Mouse (Mus musculus) adrenal gland, postnatal 4 days (tissue): ENCODE results near the gene Myrip. TPM values are rescaled to one million over a fixed set of nuclear protein-coding genes. Genes with fewer than 3 reads are reported as not detected.
"Not testable (repeated sequence)": the region's sequence is repeated elsewhere in the genome, so short reads cannot be mapped to it uniquely, and the experiment has no call there.

Source experiments
- DNase-seq, 2 experiments: peaks; one replicate each; pipeline ENCODE4 v3.0.0; 2021 to 2022; ENCODE audit warnings: low spot score in 2 of 2, mixed read lengths in 2 of 2
- total RNA-seq, 2 experiments: library from RNA; stranded (reverse); gene quantifications; 2 replicates each; pipeline ENCODE4 v1.2.3; 2021

The Myrip gene
- total RNA-seq, 2 experiments from 2014 or later, result 16.8 to 17.3 TPM

DNA sequence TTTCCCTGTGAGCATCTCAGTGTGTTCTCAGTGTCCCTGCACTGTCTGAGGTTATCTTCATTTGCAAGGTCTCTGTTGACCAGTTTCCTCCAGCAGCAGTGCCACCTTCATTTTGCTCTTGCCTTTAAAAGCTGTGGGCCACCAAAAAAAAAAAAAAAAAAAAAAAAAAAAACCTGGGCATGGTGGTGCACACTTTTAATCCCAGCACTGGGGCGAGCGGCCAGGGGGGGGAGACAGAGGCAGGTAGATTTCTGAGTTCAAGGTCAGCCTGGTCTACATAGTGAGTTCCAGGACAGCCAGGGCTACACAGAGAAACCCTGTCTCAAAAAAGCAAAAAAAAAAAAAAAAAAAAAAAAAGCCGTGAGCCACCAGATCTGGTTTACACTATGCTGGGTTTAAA lies 29.7 kb downstream of the Myrip start:
- not testable (repeated sequence) for DNase-seq

DNA sequence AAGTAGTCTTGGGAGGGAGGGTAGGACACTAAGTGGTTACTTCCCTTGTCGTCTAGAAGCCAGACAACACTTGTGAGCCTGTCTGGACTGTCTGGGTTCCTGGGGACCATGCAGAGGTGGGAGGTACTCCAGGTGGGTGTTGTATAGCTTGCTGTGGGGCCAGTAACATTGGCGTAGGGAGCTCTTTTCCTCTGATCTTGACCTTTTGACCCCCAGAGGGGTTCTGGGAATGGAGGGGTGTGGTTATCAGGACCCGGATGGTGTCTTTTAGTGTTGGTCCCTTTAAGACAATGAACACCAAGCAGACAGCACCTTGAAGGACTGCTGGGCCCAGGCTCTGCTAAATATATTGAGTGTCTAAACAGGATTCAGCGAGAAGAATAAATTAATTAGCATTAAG lies 36.9 kb downstream of the Myrip start:
- no peak for DNase-seq

DNA sequence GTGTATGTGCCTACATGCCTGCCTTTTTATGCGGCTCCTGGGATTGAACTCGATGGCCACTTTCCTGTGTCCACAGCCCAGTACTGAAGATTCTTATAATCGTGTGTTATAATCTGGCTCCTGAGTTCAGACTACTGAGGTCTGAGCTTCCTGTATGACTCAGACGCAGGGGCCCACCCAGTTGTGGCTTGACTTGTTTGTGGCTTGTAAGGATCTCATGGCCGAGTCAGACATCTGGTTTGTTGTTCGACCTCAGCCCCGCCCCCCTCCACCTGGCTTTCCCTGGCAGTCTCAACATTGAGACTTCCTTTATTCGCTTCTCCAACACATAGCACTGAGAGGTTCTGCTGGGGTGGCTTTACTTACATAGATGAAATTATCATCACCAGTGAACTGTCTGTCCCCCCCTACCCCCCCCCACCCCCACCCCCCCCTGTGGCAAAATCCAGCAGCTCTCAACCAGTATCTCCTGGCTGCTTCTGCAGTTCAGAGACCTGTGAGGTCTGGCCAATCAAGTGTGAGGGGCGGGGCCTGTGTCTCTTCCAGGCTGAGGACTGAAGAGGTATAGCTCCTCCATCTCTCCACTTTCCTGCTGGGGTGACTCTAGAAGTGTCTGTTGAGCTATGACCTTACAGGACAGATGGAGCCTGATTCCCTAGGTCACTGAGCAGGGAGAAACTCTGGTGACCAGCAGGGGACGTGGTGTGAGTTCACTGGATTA lies 38.8 kb downstream of the Myrip start:
- no peak for DNase-seq

DNA sequence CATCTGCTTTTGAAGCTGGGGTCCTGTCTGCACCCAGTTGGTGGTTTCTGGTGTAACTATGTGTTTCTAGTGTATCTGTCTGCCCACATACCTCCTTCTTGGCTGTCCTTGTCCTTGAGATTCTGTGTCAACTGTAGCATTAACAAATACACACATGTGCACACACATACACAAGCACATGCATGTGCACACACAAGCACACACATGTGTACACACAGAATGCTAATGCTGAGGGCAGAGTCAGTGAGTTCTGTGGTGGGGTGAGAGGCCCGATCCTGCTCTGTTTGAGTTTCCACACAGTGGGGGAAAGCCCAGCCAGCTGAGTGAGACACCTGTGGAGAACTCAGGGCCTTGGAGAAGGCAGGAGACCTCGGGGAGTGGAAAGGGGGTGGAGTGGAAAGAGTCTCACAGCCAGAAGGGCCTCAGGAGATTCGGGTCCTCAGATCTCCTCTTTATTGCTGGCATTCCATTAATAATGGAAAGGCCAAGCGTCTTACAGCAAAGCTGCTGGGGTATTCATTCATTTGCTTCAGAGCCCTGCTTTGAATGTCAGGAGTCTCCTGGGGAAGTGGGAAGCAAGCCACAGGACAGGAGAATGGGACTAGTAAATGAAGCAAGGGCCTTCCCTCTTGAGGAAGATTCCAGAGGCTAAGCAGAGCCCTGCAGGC lies 41.9 kb downstream of the Myrip start:
- DNase-seq, result no peak

DNA sequence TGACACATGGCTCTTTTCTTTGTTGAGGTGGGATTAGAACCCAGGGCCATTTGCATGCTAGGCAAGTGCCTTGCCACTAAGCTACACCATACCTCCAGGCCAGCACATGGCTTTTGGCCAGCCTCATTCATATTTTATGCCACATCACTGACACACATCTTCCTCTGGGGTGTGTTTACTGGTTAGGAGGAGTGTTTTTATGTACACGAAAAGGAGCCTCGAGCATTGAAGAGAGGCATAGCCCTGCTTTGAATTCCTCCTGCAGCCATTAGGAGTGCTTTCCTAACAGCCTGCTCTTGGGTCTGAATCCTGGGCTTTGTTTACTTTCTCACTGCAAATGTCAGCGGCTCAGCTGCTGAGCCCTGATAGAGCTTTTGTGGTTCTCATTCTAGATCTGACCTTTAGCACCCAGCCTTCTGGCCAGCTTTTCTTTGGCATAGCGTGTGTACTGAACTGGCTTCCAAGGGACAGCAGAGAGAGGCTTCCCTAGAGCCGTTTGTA lies 44.4 kb downstream of the Myrip start:
- no peak for DNase-seq

- no peak for DNase-seq
Observed at GRCm38 (mm10) chr9:120349145-120349544, 47.8 kb downstream of the Myrip start.

DNA sequence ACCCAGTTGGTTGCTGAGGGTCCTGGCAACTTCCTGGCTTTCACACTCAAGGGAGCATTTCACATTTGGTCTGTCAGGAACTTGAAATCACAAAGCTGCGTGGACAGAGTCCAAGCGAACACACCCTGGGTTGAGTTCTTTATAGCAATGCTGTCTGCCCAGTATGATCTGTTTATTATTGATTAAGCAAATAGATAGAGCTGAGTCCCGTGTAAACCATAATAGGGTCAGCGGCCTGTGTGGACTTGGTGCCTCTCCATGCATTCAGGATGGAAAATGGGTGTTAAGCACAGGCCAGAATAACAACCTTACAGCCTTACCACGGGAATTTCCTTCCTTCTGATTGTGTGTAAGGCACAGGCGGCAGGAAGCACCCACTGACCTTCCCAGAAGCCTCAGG lies 49.0 kb downstream of the Myrip start:
- DNase-seq, result no peak

GRCm38 (mm10) chr9:120351061-120351460 lies 49.7 kb downstream of the Myrip start:
- DNase-seq, result no peak

GRCm38 (mm10) chr9:120351474-120351873 lies 50.2 kb downstream of the Myrip start:
- DNase-seq, result no peak

DNA sequence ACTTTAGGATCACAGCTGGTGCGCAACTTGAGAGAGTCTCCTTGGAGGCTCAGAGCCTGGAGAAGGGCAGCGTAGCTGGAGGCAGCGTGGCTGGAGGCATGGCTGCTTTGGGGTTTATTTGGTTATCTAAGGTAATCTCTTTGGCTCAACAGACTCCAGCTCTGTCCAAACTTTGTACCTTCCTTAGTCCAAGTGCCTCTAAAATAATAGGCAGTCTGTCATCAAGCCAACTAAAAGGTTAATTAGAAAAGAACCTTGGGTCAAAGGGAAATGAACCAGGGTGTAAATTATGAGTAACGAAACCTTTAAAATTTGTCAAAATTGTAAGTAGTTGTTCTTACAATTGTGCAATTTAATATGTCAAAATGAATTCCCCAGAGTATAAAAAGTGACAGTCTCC lies 51.7 kb downstream of the Myrip start:
- no peak for DNase-seq

DNA sequence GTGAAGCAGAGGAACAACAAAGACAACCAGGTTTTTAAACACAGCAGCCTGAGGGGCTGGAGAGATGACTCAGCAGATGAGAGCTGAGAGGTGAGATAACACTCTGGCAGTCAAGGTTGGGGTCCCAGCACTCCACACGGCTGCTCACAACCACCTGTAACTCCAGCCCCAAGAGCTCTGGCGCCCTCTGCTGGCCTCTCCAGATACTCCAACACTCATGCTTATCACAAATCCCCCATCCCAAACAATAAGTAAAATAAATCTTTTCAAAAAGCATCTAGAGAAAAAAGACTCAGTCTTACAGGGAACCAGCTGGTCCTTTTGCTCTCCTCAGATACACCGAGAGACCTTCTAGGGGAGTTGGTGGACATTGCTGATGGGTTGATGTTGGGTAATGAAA lies 52.7 kb downstream of the Myrip start:
- DNase-seq, result no peak

GRCm38 (mm10) chr9:120354550-120355345 lies 53.4 kb downstream of the Myrip start:
- no peak for DNase-seq

GRCm38 (mm10) chr9:120356490-120356889 lies 55.2 kb downstream of the Myrip start:
- DNase-seq, result no peak

DNA sequence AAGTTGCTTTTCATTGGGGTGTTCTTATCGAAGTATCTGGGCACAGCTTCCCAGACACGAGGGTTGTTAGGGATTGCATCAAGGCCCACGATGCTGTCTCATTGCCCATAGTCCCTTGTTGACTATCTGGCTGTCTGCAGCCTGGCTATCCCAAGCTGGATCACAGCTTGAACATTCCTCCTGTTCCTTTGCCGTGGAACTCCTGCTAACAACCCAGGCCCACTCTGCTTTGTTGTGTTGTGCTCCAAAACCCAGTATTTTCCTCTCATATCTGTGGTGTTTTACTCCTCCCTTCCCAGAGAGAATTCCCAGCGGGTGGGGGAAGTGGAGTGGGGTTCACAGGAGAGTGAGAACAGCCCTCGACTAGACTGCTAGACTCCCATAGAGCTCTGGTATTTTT lies 56.7 kb downstream of the Myrip start:
- no peak for DNase-seq

DNA sequence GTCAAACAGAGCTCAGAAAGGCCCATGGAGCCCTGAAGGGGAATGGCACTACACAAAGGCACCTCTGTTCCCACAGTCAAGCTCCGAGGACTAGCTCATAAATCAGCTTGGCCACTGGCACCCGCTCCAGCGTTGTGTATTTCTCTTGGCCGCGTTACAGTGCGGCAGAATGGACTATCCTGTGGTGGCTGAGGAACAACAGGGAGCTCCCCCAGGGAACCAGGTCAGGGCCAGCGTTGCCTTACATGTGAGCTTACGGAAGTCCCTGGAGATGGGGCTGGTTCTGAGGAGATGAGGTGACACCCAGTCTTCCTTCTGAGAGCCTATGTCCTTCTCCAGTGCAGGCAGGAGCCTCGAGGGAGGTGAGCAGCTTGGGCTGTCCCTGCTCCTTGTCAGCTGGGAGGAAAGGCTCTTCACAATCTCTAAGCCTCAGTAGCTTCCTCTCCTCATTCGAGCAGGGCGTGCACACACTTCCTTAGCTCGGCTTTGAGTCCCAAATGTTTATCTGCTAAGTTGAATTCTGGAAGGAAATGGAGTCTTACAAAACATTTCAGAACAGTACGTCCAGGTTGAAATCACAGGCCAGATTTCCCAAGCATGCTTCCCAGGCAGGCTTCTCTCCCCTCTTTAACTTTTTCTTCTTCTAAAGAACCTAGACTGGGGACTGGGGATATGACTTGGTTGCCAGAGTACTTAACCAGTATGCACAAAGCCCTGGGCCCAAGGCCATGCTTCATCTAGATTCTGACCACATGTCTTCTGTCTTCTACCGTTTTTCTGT lies 59.3 kb downstream of the Myrip start:
- DNase-seq, result peak; percentile 12 to 51

- DNase-seq, result no peak
Observed at GRCm38 (mm10) chr9:120361656-120362055, 60.3 kb downstream of the Myrip start.

GRCm38 (mm10) chr9:120362684-120363083 lies 61.4 kb downstream of the Myrip start:
- no peak for DNase-seq

DNA sequence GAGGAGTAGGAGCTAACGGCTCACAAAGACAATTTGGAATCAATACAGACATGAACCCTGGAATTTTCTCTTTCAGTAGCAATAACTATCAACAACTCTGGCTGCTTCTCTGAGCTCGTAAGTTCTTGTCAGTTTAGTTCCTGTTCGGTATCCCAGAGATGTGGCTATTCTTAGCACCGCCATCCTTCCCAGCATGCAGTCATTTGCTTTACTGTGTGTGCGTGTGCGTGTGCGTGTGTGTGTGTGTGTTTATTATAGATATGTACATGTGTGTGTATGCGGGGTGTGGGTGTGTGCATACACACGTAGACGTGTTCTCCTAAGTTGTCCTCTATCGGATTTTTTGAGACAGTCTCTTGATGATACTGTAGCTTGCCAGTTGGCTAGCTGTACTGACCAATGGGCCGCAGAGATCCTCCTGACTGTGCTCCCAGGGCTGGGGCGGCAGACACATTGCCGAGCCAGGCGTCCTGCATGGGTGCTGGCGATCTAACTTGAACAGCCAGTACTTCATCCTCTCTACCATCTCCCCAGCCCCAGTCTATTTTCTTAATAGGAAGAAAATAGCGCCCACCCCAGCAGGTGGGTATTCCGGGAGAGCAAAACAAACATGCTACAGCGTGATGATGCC lies 63.5 kb downstream of the Myrip start:
- DNase-seq, result no peak

DNA sequence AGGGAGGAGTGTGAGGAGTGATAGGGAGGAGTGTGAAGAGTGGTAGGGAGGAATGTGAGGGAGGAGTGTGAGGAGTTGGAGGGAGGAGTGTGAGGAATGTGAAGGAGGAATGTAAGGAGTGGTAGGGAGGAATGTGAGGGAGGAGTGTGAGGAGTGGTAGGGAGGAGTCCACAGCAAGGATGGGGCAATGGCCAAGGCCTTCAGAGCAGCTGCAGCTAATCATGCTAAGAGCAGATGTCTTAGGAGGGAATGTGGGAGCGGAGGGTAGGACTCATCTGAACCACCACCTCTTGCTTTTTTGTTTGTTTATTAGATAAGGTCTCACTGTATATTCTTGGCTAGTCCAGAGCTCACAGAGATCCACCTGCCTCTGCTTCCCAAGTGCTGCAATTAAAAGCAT lies 66.2 kb downstream of the Myrip start:
- no peak for DNase-seq

DNA sequence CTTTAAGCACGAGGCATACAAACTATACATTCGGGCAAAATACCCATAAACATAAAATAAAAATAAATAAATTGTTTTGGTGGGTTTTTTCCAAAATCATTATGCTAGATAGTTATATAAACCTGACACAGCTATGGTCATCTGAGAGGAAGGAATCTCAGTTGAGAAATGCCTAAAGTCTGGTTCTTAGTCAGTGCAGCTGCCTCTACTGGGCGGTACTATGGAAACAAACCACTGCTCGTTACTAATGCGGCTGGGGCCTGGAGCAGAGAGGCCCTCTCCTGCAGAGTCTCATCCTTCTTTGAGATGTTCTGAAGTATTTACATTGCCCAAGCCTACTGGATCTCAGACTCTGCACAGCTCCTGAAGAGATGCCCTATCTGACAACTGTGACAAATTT lies 70.3 kb downstream of the Myrip start:
- DNase-seq, result no peak

- DNase-seq, result no peak
Observed at GRCm38 (mm10) chr9:120372347-120372746, 71.0 kb downstream of the Myrip start.
